Mouse (Mus musculus) forebrain, embryonic 12.5 days (tissue): ENCODE measurements at regions not wholly inside any gene's neighbourhood (a gene's known extent, or its start where the extent isn't known, plus 50 kb on each side); places are given as distances from the start of the nearest gene placed in this dataset.
A peak's percentile ranks its signal among the peaks of the same experiment; 100 is the strongest.

Experiments
- ATAC-seq: fragments of 200-750 bp; cut with Nextera tagmentation; 2 replicates; pipeline ENCODE4 v1.8.0; 2017; ENCODE audit warnings: moderate TSS enrichment; ENCODE audit not compliant: low FRiP score
- H3K27ac ChIP-seq: fragments of 300-500 bp; sonication (generic); 2 replicates; pipeline ENCODE4 v1.5.1; 2016; ENCODE audit warnings: mild to moderate bottlenecking
- H3K27me3 ChIP-seq: fragments of 300-500 bp; sonication (generic); 2 replicates; pipeline ENCODE4 v1.6.1; 2016; ENCODE audit warnings: mild to moderate bottlenecking
- H3K36me3 ChIP-seq: fragments of 300-500 bp; sonication (generic); replicated peaks from 2 replicates; pipeline ENCODE4 v1.6.1; 2016; ENCODE audit warnings: mild to moderate bottlenecking
- H3K4me1 ChIP-seq: fragments of 300-500 bp; sonication (generic); 2 replicates; pipeline ENCODE4 v1.6.1; 2016
- H3K4me2 ChIP-seq: fragments of 300-500 bp; sonication (generic); 2 replicates; pipeline ENCODE4 v1.6.1; 2016; ENCODE audit warnings: mild to moderate bottlenecking, moderate library complexity
- H3K4me3 ChIP-seq: fragments of 300-500 bp; sonication (generic); replicated peaks from 2 replicates; pipeline ENCODE4 v1.5.1; 2016; ENCODE audit warnings: mild to moderate bottlenecking
- H3K9ac ChIP-seq: fragments of 300-500 bp; sonication (generic); 2 replicates; pipeline ENCODE4 v1.6.1; 2016; ENCODE audit warnings: mild to moderate bottlenecking
- H3K9me3 ChIP-seq: fragments of 300-500 bp; sonication (generic); 2 replicates; pipeline ENCODE4 v1.6.1; 2016
- WGBS: fragments of 180-500 bp; shearing (Covaris S2); methylation state at CpG from one replicate; pipeline ENCODE4 v1.1.7; 2016; 5-methylcytosine and 5-hydroxymethylcytosine counted together

DNA sequence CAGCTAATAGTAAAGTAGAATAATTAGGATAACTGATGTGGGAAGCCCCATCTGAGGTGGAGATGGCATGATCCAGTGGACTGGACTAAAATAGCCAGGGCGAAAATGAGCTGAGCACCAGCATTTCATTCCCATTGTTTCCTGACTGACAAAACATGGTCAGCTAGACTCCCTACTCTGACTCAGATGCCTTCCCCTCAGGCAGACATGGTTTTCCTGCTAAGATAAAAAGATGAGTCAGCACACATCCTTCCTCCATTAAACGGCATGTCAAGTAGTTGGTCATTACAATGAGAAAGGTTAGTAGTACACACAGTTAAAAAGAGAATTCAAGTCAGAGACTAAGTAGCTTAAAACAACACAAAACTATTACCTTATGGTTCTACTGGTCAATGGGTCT is 939.7 kb upstream of the Lrrc4c start:
- Histone ChIP-seq H3K27ac (no peak overlapping the region), H3K9me3 (no peaks in the 10 kb centered on the region), H3K27me3 (0 out of 2 replicates have a peak, but pooled peaks cover 3% of the 10 kb centered on the region), H3K4me1 (no peaks in the 10 kb centered on the region), H3K36me3 (no peaks in the 10 kb centered on the region), H3K4me3 (no peak overlapping the region), H3K9ac (no peak overlapping the region), H3K4me2 (no peak overlapping the region)
- WGBS = 88% methylated on average over 2 of the region's 2 CpGs
- ATAC-seq = no peak

DNA sequence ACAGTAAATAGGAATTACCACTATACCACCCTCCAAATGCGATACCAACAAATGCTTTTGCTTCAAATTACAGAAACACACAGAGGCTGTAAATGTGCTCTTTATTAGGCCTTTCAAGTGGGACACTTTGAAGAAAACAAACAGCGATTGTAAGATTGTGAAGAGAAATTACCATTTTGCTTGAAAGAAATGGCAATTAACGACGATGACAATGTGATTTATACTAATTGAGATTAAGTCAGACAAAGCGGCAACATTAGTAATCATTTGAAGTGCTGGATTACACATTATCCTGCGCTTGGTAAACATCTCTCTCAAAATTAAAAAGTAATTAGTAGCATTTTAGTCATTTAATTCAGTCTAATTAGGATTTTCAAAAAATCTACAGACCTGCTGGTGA is 938.5 kb upstream of the Api5 start:
- no peak overlapping the region for H3K4me3 ChIP-seq
- no peak overlapping the region for H3K9ac ChIP-seq
- peak; percentile 53; the same call in 1 of the 2 replicates for ATAC-seq
- no peaks in the 10 kb centered on the region for H3K36me3 ChIP-seq
- WGBS = 41% methylated on average over 6 of the region's 6 CpGs
- no peak overlapping the region for H3K4me2 ChIP-seq
- no peaks in the 10 kb centered on the region for H3K4me1 ChIP-seq
- H3K27ac ChIP-seq = no peak overlapping the region
- H3K9me3 ChIP-seq = no peaks in the 10 kb centered on the region
- H3K27me3 ChIP-seq = 0 out of 2 replicates have a peak, but pooled peaks cover 3% of the 10 kb centered on the region

DNA sequence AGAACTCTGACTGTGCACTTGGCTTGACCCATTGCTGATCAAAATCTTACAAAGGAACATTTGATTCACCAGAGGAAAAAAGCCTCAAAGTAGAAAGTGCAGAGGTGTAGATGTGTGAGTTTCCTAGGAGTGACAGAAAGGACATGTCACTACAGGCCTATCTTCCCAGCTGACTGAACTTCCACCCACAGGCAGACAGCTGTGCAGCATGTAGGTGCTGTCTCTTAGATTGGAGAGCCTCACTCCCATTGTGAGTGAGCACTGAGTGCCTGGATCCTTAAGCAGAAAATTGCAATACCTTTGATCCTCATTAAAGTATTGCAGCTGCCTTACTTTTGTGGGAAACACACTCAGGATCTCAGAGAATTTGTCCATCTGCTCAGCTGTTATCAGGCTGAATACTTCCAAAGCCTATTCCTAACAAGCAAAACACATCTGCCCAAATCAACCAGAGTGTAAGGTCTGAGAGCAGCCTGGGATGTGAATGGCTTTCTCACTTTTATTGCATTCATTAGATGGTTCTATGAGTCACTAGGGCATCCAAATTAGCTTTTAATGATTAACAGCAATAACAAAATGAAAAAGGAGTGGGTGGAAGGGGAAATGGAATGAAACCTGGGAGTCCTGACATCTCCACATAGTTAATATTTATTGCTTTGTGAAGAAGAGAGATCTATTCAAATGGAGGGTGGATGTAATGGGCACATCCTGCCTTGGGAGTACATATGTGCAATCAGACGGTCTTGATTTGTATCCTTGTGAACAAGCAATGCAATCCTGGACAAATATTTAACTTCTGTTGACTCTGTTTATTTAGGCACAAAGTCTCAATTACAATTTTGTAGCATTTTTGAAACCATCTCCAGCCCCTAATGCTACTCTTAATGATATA is 929.1 kb upstream of the Api5 start:
- WGBS = 93% methylated on average over 1 of the region's 1 CpGs
- Histone ChIP-seq H3K27me3 (no peaks in the 10 kb centered on the region), H3K9ac (no peak overlapping the region), H3K27ac (no peak overlapping the region), H3K36me3 (no peaks in the 10 kb centered on the region), H3K4me3 (no peak overlapping the region), H3K4me1 (no peaks in the 10 kb centered on the region), H3K4me2 (no peak overlapping the region), H3K9me3 (no peaks in the 10 kb centered on the region)
- ATAC-seq = no peak
